10 mouse cellular contexts compared by ENCODE assay signal in genomic region chr2:151910919-151911500, GRCm38 (mm10). TPM values are rescaled to one million over a fixed set of nuclear protein-coding genes. Genes with fewer than 3 reads are reported as not detected.
DNase-seq lines count a peak whose midpoint lies in the region; ATAC-seq and TF ChIP-seq lines count a peak whose summit lies in the region.
"Had no signal": no experiment of that assay in that cellular context is flagged by ENCODE, and none has a peak within 500 bp of the region (broad histone marks: within the 10 kb centered on the region; RNA-seq: fewer than 3 reads in every experiment).

Gene Angpt4, plus strand, starts transcription at chr2:151911210.

- no peaks in the 10 kb centered on the region for H3K27me3 ChIP-seq in kidney, postnatal 0 days (ENCODE audit: insufficient read depth, low read length)
- H3K27me3 ChIP-seq in Patski: no peaks in the 10 kb centered on the region
- H3K27me3 ChIP-seq in embryonic facial prominence, embryonic 14.5 days (replicated peaks; ENCODE audit: control insufficient read depth, insufficient read depth, low read length): no peaks in the 10 kb centered on the region
- H3K27me3 ChIP-seq in forebrain, embryonic 11.5 days (ENCODE audit: control insufficient read depth, insufficient read depth, low read length): no peaks in the 10 kb centered on the region
- H3K27me3 ChIP-seq: liver, embryonic 15.5 days had no signal

- no peak within 1 kb of the TSS for H3K9ac ChIP-seq in kidney, postnatal 0 days (ENCODE audit: low read depth, low read length)
- peak within 1 kb of the TSS; percentile 30; the same call in 1 of the 2 replicates for H3K9ac ChIP-seq in embryonic facial prominence, embryonic 14.5 days (ENCODE audit: low read depth, low read length)
- H3K9ac ChIP-seq in forebrain, embryonic 11.5 days (ENCODE audit: low read length): no peak within 1 kb of the TSS
- H3K9ac ChIP-seq: liver, embryonic 15.5 days had no signal

- peak within 1 kb of the TSS; percentile 20; the same call in 1 of the 2 replicates for H3K27ac ChIP-seq in kidney, postnatal 0 days
- H3K27ac ChIP-seq in embryonic facial prominence, embryonic 14.5 days (replicated peaks; ENCODE audit: low read depth, low read length): peak within 1 kb of the TSS; percentile 44
- no peak within 1 kb of the TSS for H3K27ac ChIP-seq in forebrain, embryonic 11.5 days (ENCODE audit: low read depth, low read length)
- H3K27ac ChIP-seq: liver, embryonic 15.5 days had no signal

- no peak within 1 kb of the TSS for H3K4me2 ChIP-seq in kidney, postnatal 0 days (ENCODE audit: low read length)
- no peak within 1 kb of the TSS for H3K4me2 ChIP-seq in embryonic facial prominence, embryonic 14.5 days (ENCODE audit: low read depth, low read length)
- H3K4me2 ChIP-seq in forebrain, embryonic 11.5 days (ENCODE audit: low read depth, low read length, severe bottlenecking): no peak within 1 kb of the TSS
- H3K4me2 ChIP-seq: liver, embryonic 15.5 days had no signal

- peak; percentile 52 for DNase-seq in kidney, postnatal 0 days (ENCODE audit: low spot score)
- no peak for DNase-seq in kidney, adult 9 months
- DNase-seq in Patski (ENCODE audit: low read depth, low spot score): no peak
- DNase-seq in embryonic facial prominence, embryonic 14.5 days (ENCODE audit: low spot score): peak; percentile 42
- no peak for DNase-seq in thymus, postnatal 0 days (ENCODE audit: low spot score)
- no peak for DNase-seq in forebrain, embryonic 11.5 days (ENCODE audit: low spot score)
- DNase-seq: kidney, postnatal 14 days had no signal

- in situ Hi-C loops in Patski (cut with MboI; ENCODE audit: low pct_unique_long_range_greater_than_20kb): loop anchor here (25.0 kb wide), 3 partner anchors 426 to 1001 kb away; partner anchors contain the start of genes Mcts2, Mylk2, Rbck1 and Trib3

- POLR2A ChIA-PET in Patski (lab: Charles Lee): interaction anchor here (3.2 kb wide), 1 partner anchor 16 kb away, joined by 14 read pairs; no protein-coding TSS in a partner anchor

- H3K36me3 ChIP-seq in kidney, postnatal 0 days (ENCODE audit: insufficient read depth, low read length): no peaks in the 10 kb centered on the region
- H3K36me3 ChIP-seq in embryonic facial prominence, embryonic 14.5 days (ENCODE audit: control insufficient read depth, insufficient read depth, low read length): no peaks in the 10 kb centered on the region
- H3K36me3 ChIP-seq in forebrain, embryonic 11.5 days (ENCODE audit: control insufficient read depth, insufficient read depth, low read length): no peaks in the 10 kb centered on the region
- H3K36me3 ChIP-seq: liver, embryonic 15.5 days had no signal

- peak; percentile 57; the same call in 1 of the 2 replicates for ATAC-seq in kidney, postnatal 0 days (replicated peaks; ENCODE audit: low FRiP score, low read depth)
- no peak for ATAC-seq in Patski
- peak; percentile 64 for ATAC-seq in embryonic facial prominence, embryonic 14.5 days (ENCODE audit: low read depth)
- 0 out of 2 replicates have a peak, but pooled peaks have one; percentile 41 for ATAC-seq in megakaryocyte, adult 5-6 weeks (ENCODE audit: poor library complexity, severe bottlenecking)
- ATAC-seq in forebrain, embryonic 11.5 days (replicated peaks; ENCODE audit: low FRiP score): no peak; the same call in 1 of the 2 replicates

- H3K4me3 ChIP-seq in kidney, postnatal 0 days (replicated peaks; ENCODE audit: low read depth, low read length): no peak within 1 kb of the TSS
- no peak within 1 kb of the TSS for H3K4me3 ChIP-seq in embryonic facial prominence, embryonic 14.5 days (ENCODE audit: low read depth, low read length)
- H3K4me3 ChIP-seq in forebrain, embryonic 11.5 days (ENCODE audit: low read depth, low read length): no peak within 1 kb of the TSS
- H3K4me3 ChIP-seq: liver, embryonic 15.5 days; myocyte had no signal

- H3K9me3 ChIP-seq in kidney, postnatal 0 days (replicated peaks; ENCODE audit: low read length): no peaks in the 10 kb centered on the region
- no peaks in the 10 kb centered on the region for H3K9me3 ChIP-seq in embryonic facial prominence, embryonic 14.5 days (ENCODE audit: control insufficient read depth, low read length)
- H3K9me3 ChIP-seq in forebrain, embryonic 11.5 days (ENCODE audit: control insufficient read depth, low read length): no peaks in the 10 kb centered on the region
- H3K9me3 ChIP-seq: liver, embryonic 15.5 days had no signal

- no peak for TF ChIP-seq CTCF in kidney, postnatal 0 days (IDR thresholded peaks at IDR 0.05; ENCODE audit: low read depth)
- TF ChIP-seq CTCF in Patski (IDR thresholded peaks at IDR 0.05): no peak

- WGBS in kidney, postnatal 0 days: 43% methylated on average over 12 of the region's 13 CpGs
- 58% methylated on average over 12 of the region's 13 CpGs for WGBS in embryonic facial prominence, embryonic 14.5 days
- 65% methylated on average over 12 of the region's 13 CpGs for WGBS in forebrain, embryonic 11.5 days

- CTCF ChIA-PET in Patski (lab: Charles Lee): interaction anchor here (1.5 kb wide), 1 partner anchor 20 kb away, joined by 4 read pairs; no protein-coding TSS in a partner anchor

- H3K4me1 ChIP-seq in kidney, postnatal 0 days (replicated peaks; ENCODE audit: insufficient read depth, low read length): peaks cover 15% of the 10 kb centered on the region
- peaks cover 15% of the 10 kb centered on the region for H3K4me1 ChIP-seq in embryonic facial prominence, embryonic 14.5 days (ENCODE audit: control insufficient read depth, insufficient read depth, low read length)
- H3K4me1 ChIP-seq in forebrain, embryonic 11.5 days (replicated peaks; ENCODE audit: control insufficient read depth, insufficient read depth, low read length): 0 out of 2 replicates have a peak, but pooled peaks cover 2% of the 10 kb centered on the region
- H3K4me1 ChIP-seq: liver, embryonic 15.5 days had no signal

RNA-seq across cellular contexts. Expression of gene Angpt4, which starts in this region (rescaled TPM):
- polyA plus RNA-seq in kidney, postnatal 0 days (2015; fragmentation: Nextera tagmentation; extraction: Ambion mirVana): 2.2 and 2.7 TPM in 2 replicates
- 44.3 TPM for polyA plus RNA-seq in Patski (2021)
- polyA plus RNA-seq in embryonic facial prominence, embryonic 14.5 days (2014; fragmentation: Nextera tagmentation; extraction: Ambion mirVana): 0.64 and 1.1 TPM in 2 replicates
- not detected in 2 replicates for total RNA-seq in megakaryocyte, adult 5-6 weeks (2015)
- 0.26 TPM in 1 of 2 replicates, not detected in the other for total RNA-seq in megakaryocyte, adult 5-6 weeks (2017)
- 1.5 and 1.9 TPM in 2 replicates for polyA plus RNA-seq in thymus, postnatal 0 days (2015; fragmentation: Nextera tagmentation; extraction: Ambion mirVana)
- polyA plus RNA-seq in forebrain, embryonic 11.5 days (2014; fragmentation: Nextera tagmentation; extraction: Ambion mirVana): not detected in 2 replicates
- polyA plus RNA-seq: liver, embryonic 15.5 days had no signal

Comparison
In these comparisons a context has a peak if more than half of its experiments do, and no peak if none do; other contexts are left out.
1. RNA of gene Angpt4 (polyA plus RNA-seq): 44.3 TPM in Patski (single experiment); 2.2 to 2.7 TPM in kidney, postnatal 0 days, 1.5 to 1.9 TPM in thymus, postnatal 0 days, 0.64 to 1.1 TPM in embryonic facial prominence, embryonic 14.5 days and not detected in forebrain, embryonic 11.5 days; every median in the first group is over 10 times any median in the second.
2. DNase-seq: peak in kidney, postnatal 0 days (single experiment) and embryonic facial prominence, embryonic 14.5 days (single experiment); none in kidney, adult 9 months (single experiment), Patski (single experiment), thymus, postnatal 0 days (single experiment) and forebrain, embryonic 11.5 days (single experiment).
3. Peak in ATAC-seq in megakaryocyte, adult 5-6 weeks; RNA of the gene not detected or under 1 TPM.
4. ATAC-seq: peak in kidney, postnatal 0 days (single experiment) and embryonic facial prominence, embryonic 14.5 days (single experiment); none in Patski (single experiment) and forebrain, embryonic 11.5 days (single experiment).